Mouse (Mus musculus): ENCODE data around the gene Tsnaxip1. TPM values are rescaled to one million over a fixed set of nuclear protein-coding genes. Genes with fewer than 3 reads are reported as not detected.

Tsnaxip1 gene
- not detected for total RNA-seq (2021)

- intact Hi-C loops (cut with DNase I): loop anchor here (5.0 kb wide), 1 partner anchor 115 kb away; no protein-coding TSS in a partner anchor
These were observed at the start of gene Tsnaxip1, which contains the start of gene Ranbp10 for GRCm38 (mm10) chr8:105826861-105827848. Gene Tsnaxip1 (plus strand): TSS chr8:105827731. Gene Ranbp10 (minus strand): TSS chr8:105827350.

GRCm38 (mm10) chr8:105777833-105778232 lies 49.7 kb upstream of the Tsnaxip1 start:
- intact Hi-C loops (cut with DNase I): no loop called here
- DNase-seq (ENCODE audit: low spot score in 2 of 2): no peak

More at GRCm38 (mm10) chr8:105826861-105827848, at the start of gene Tsnaxip1, which contains the start of gene Ranbp10:
- DNase-seq (ENCODE audit: low spot score in 2 of 2): peak; percentile 98 to 100

- intact Hi-C loops (cut with DNase I): no loop called here
- no peak for DNase-seq (ENCODE audit: low spot score in 2 of 2)
These were observed 47.2 kb upstream of the Tsnaxip1 start for GRCm38 (mm10) chr8:105780298-105780697.

GRCm38 (mm10) chr8:105788241-105788640 lies 39.3 kb upstream of the Tsnaxip1 start:
- intact Hi-C loops (cut with DNase I): no loop called here
- DNase-seq (ENCODE audit: low spot score in 2 of 2): no peak

GRCm38 (mm10) chr8:105788927-105789326 lies 38.6 kb upstream of the Tsnaxip1 start:
- intact Hi-C loops (cut with DNase I): no loop called here

GRCm38 (mm10) chr8:105789626-105790025 lies 37.9 kb upstream of the Tsnaxip1 start:
- intact Hi-C loops (cut with DNase I): no loop called here
- DNase-seq (ENCODE audit: low spot score in 2 of 2): no peak

More at GRCm38 (mm10) chr8:105788927-105789326, 38.6 kb upstream of the Tsnaxip1 start:
- no peak for DNase-seq (ENCODE audit: low spot score in 2 of 2)

- intact Hi-C loops (cut with DNase I): no loop called here
- DNase-seq (ENCODE audit: low spot score in 2 of 2): no peak
These were observed 34.2 kb upstream of the Tsnaxip1 start for GRCm38 (mm10) chr8:105793331-105793730.

- intact Hi-C loops (cut with DNase I): no loop called here
These were observed 33.4 kb upstream of the Tsnaxip1 start for GRCm38 (mm10) chr8:105794009-105794598.

GRCm38 (mm10) chr8:105795785-105796184 lies 31.7 kb upstream of the Tsnaxip1 start:
- intact Hi-C loops (cut with DNase I): no loop called here
- DNase-seq (ENCODE audit: low spot score in 2 of 2): no peak

More at GRCm38 (mm10) chr8:105794009-105794598, 33.4 kb upstream of the Tsnaxip1 start:
- DNase-seq (ENCODE audit: low spot score in 2 of 2): no peak

- intact Hi-C loops (cut with DNase I): no loop called here
- no peak for DNase-seq (ENCODE audit: low spot score in 2 of 2)
These were observed 29.1 kb upstream of the Tsnaxip1 start for GRCm38 (mm10) chr8:105798408-105798807.

GRCm38 (mm10) chr8:105799091-105799812 lies 28.3 kb upstream of the Tsnaxip1 start:
- intact Hi-C loops (cut with DNase I): no loop called here
- peak in 1 of 2 experiments; percentile 37 for DNase-seq (ENCODE audit: low spot score in 2 of 2)

- intact Hi-C loops (cut with DNase I): no loop called here
- DNase-seq (ENCODE audit: low spot score in 2 of 2): no peak
These were observed 26.2 kb upstream of the Tsnaxip1 start for GRCm38 (mm10) chr8:105801153-105801904.

GRCm38 (mm10) chr8:105804797-105805196 lies 22.7 kb upstream of the Tsnaxip1 start:
- DNase-seq (ENCODE audit: low spot score in 2 of 2): no peak
- intact Hi-C loops (cut with DNase I): no loop called here

GRCm38 (mm10) chr8:105805346-105805745 lies 22.2 kb upstream of the Tsnaxip1 start:
- DNase-seq (ENCODE audit: low spot score in 2 of 2): no peak
- intact Hi-C loops (cut with DNase I): no loop called here

- no peak for DNase-seq (ENCODE audit: low spot score in 2 of 2)
- intact Hi-C loops (cut with DNase I): no loop called here
These were observed 21.6 kb upstream of the Tsnaxip1 start for GRCm38 (mm10) chr8:105805964-105806363.

- no peak for DNase-seq (ENCODE audit: low spot score in 2 of 2)
- intact Hi-C loops (cut with DNase I): no loop called here
These were observed 19.8 kb upstream of the Tsnaxip1 start for GRCm38 (mm10) chr8:105807766-105808165.

GRCm38 (mm10) chr8:105808480-105808879 lies 19.1 kb upstream of the Tsnaxip1 start:
- intact Hi-C loops (cut with DNase I): no loop called here
- DNase-seq (ENCODE audit: low spot score in 2 of 2): no peak

GRCm38 (mm10) chr8:105810245-105810786 lies 17.2 kb upstream of the Tsnaxip1 start:
- DNase-seq (ENCODE audit: low spot score in 2 of 2): no peak
- intact Hi-C loops (cut with DNase I): no loop called here

GRCm38 (mm10) chr8:105811061-105811460 lies 16.5 kb upstream of the Tsnaxip1 start:
- intact Hi-C loops (cut with DNase I): no loop called here
- no peak for DNase-seq (ENCODE audit: low spot score in 2 of 2)
